Mouse (Mus musculus) ovary, adult 18-20 months (tissue): ENCODE measurements around the gene Junb.

Experiments
- DNase-seq: peaks from one replicate; pipeline ENCODE4 v3.0.0; 2022; ENCODE audit warnings: low spot score, mixed read lengths

Gene Junb

GRCm38 (mm10) chr8:84978248-84978940 lies at the start of gene Junb:
Gene Junb, minus strand, starts transcription at chr8:84978718.
- DNase-seq, result peak; percentile 94

GRCm38 (mm10) chr8:85027922-85028321 lies 49.4 kb upstream of the Junb start:
- no peak for DNase-seq

GRCm38 (mm10) chr8:85027516-85027855 lies 49.0 kb upstream of the Junb start:
- no peak for DNase-seq

GRCm38 (mm10) chr8:85026670-85027515 lies 48.4 kb upstream of the Junb start, which contains the start of gene Trir:
Gene Trir, plus strand, starts transcription at chr8:85026823.
- peak; percentile 94 for DNase-seq

GRCm38 (mm10) chr8:85025098-85025932 lies 46.8 kb upstream of the Junb start, which contains the start of gene Asna1:
Gene Asna1, minus strand, starts transcription at chr8:85025281.
- DNase-seq, result peak; percentile 73

- no peak for DNase-seq
Measured at GRCm38 (mm10) chr8:85023846-85024245, 45.3 kb upstream of the Junb start.

GRCm38 (mm10) chr8:85021514-85022055 lies 43.1 kb upstream of the Junb start:
- no peak for DNase-seq

GRCm38 (mm10) chr8:85017209-85017608 lies 38.7 kb upstream of the Junb start:
- DNase-seq, result no peak

GRCm38 (mm10) chr8:85016724-85017123 lies 38.2 kb upstream of the Junb start:
- no peak for DNase-seq

GRCm38 (mm10) chr8:85014431-85014830 lies 35.9 kb upstream of the Junb start, which contains the start of gene Best2:
Gene Best2, minus strand, starts transcription at chr8:85014531.
- no peak for DNase-seq

GRCm38 (mm10) chr8:85013230-85013840 lies 34.8 kb upstream of the Junb start:
- DNase-seq, result no peak

- DNase-seq, result no peak
Measured at GRCm38 (mm10) chr8:85011242-85011641, 32.7 kb upstream of the Junb start.

GRCm38 (mm10) chr8:85007686-85008085 lies 29.2 kb upstream of the Junb start:
- no peak for DNase-seq

- peak; percentile 69 for DNase-seq
Measured at GRCm38 (mm10) chr8:84997649-84998295, 19.3 kb upstream of the Junb start.

GRCm38 (mm10) chr8:84996978-84997377 lies 18.5 kb upstream of the Junb start:
- no peak for DNase-seq

- DNase-seq, result no peak
Measured at GRCm38 (mm10) chr8:84995680-84996079, 17.2 kb upstream of the Junb start.

- no peak for DNase-seq
Measured at GRCm38 (mm10) chr8:84994375-84994774, 15.9 kb upstream of the Junb start.

GRCm38 (mm10) chr8:84990836-84991235 lies 12.3 kb upstream of the Junb start:
- DNase-seq, result no peak

- DNase-seq, result peak; percentile 93
Measured at GRCm38 (mm10) chr8:84990349-84990748, 11.8 kb upstream of the Junb start, which contains the start of gene Hook2. Gene Hook2, plus strand, starts transcription at chr8:84990603.

- DNase-seq, result peak; percentile 80
Measured at GRCm38 (mm10) chr8:84989810-84990209, 11.3 kb upstream of the Junb start.

- no peak for DNase-seq
Measured at GRCm38 (mm10) chr8:84989311-84989731, 10.8 kb upstream of the Junb start.
